Mouse (Mus musculus): ENCODE measurements around the gene Fut2.
A peak's percentile ranks its signal among the peaks of the same experiment; 100 is the strongest.

Gene Fut2

GRCm38 (mm10) chr7:45666161-45666560, at the start of gene Fut2:
Fut2 (minus strand) TSS chr7:45666394.
- DNase-seq, result no peak

GRCm38 (mm10) chr7:45715090-45715708, 49.0 kb upstream of the Fut2 start, which contains the start of gene Rpl18:
Rpl18 (plus strand) TSS chr7:45715457.
- peak; percentile 99 for DNase-seq

GRCm38 (mm10) chr7:45714630-45715089, 48.5 kb upstream of the Fut2 start:
- peak; percentile 61 to 79 for DNase-seq

GRCm38 (mm10) chr7:45713881-45714520, 47.8 kb upstream of the Fut2 start:
- peak in 1 of 2 experiments; percentile 14 for DNase-seq

- DNase-seq, result peak in 1 of 2 experiments; percentile 39
These were observed 47.2 kb upstream of the Fut2 start for GRCm38 (mm10) chr7:45713396-45713795.

GRCm38 (mm10) chr7:45712022-45712757, 46.0 kb upstream of the Fut2 start:
- DNase-seq, result peak; percentile 93 to 94

- peak in 1 of 2 experiments; percentile 30 for DNase-seq
These were observed 45.3 kb upstream of the Fut2 start for GRCm38 (mm10) chr7:45711316-45712021.

GRCm38 (mm10) chr7:45710477-45711191, 44.4 kb upstream of the Fut2 start:
- DNase-seq, result peak in 1 of 2 experiments; percentile 51

GRCm38 (mm10) chr7:45709677-45710355, 43.6 kb upstream of the Fut2 start:
- DNase-seq, result peak in 1 of 2 experiments; percentile 43

GRCm38 (mm10) chr7:45709036-45709435, 42.8 kb upstream of the Fut2 start:
- peak in 1 of 2 experiments; percentile 40 for DNase-seq

GRCm38 (mm10) chr7:45708221-45708761, 42.1 kb upstream of the Fut2 start:
- peak; percentile 79 to 90 for DNase-seq

- peak; percentile 99 for DNase-seq
These were observed 41.3 kb upstream of the Fut2 start for GRCm38 (mm10) chr7:45707375-45707967.

GRCm38 (mm10) chr7:45706721-45707241, 40.6 kb upstream of the Fut2 start:
- peak; percentile 89 to 94 for DNase-seq

GRCm38 (mm10) chr7:45705873-45706281, 39.7 kb upstream of the Fut2 start:
- DNase-seq, result peak; percentile 94 to 95

- DNase-seq, result no peak
These were observed 39.3 kb upstream of the Fut2 start for GRCm38 (mm10) chr7:45705443-45705864.

- peak; percentile 98 to 100 for DNase-seq
These were observed 38.7 kb upstream of the Fut2 start, which contains the start of gene Dbp for GRCm38 (mm10) chr7:45704730-45705442. Dbp (plus strand) TSS chr7:45705088.

- peak; percentile 69 to 81 for DNase-seq
These were observed 37.9 kb upstream of the Fut2 start for GRCm38 (mm10) chr7:45704046-45704559.

GRCm38 (mm10) chr7:45703521-45704033, 37.4 kb upstream of the Fut2 start:
- DNase-seq, result no peak
